Mouse (Mus musculus) heart, postnatal 25 days (tissue): Measurements from ENCODE around the gene Phtf2. TPM values are rescaled to one million over a fixed set of nuclear protein-coding genes. Genes with fewer than 3 reads are reported as not detected.
"Not testable (repeated sequence)": the region's sequence is repeated elsewhere in the genome, so short reads cannot be mapped to it uniquely, and the experiment has no call there.

Source experiments
- DNase-seq: peaks from one replicate; pipeline ENCODE4 v3.0.0; 2022; ENCODE audit warnings: low spot score
- intact Hi-C: fragments of 180-260 bp; cut with DNase I; formaldehyde crosslinking; loops from one replicate; pipeline ENCODE4 v1.15.1; 2025
- total RNA-seq, 2 experiments: library from RNA; stranded (reverse); gene quantifications; 2 replicates each; pipeline ENCODE4 v1.2.3; 2021

The Phtf2 gene
- total RNA-seq, 2 experiments from 2014 or later = 77.3 to 78.1 TPM

- intact Hi-C loops = loop anchor here (5.0 kb wide), 1 partner anchor 47 kb away; no protein-coding TSS in a partner anchor
- DNase-seq = peak; percentile 23
Observed at GRCm38 (mm10) chr5:20720201-20720900, 161.6 kb downstream of the Phtf2 start.

GRCm38 (mm10) chr5:20715980-20716379 is 165.9 kb downstream of the Phtf2 start:
- DNase-seq, intact Hi-C loops: not testable (repeated sequence)

- intact Hi-C loops, DNase-seq: not testable (repeated sequence)
Observed at GRCm38 (mm10) chr5:20714619-20715018, 167.3 kb downstream of the Phtf2 start.

GRCm38 (mm10) chr5:20710845-20711244 is 171.1 kb downstream of the Phtf2 start:
- intact Hi-C loops, DNase-seq: not testable (repeated sequence)

Other genes starting within 250 kb of the Phtf2 start
- 10 to 100 TPM; 23.3 to 25.0 TPM for gene Tmem60, start 67 bp upstream of the Phtf2 start, total RNA-seq
- gene Rsbn1l, start 74.3 kb upstream of the Phtf2 start, total RNA-seq = 10 to 100 TPM; 13.2 to 14.0 TPM
- gene Ptpn12, start 173.8 kb upstream of the Phtf2 start, total RNA-seq = 10 to 100 TPM; 29.9 to 34.8 TPM